Mouse (Mus musculus): ENCODE measurements around the gene Acox2. TPM values are rescaled to one million over a fixed set of nuclear protein-coding genes. Genes with fewer than 3 reads are reported as not detected.
A peak's percentile ranks its signal among the peaks of the same experiment; 100 is the strongest.

Gene Acox2
- total RNA-seq, 2 experiments from 2014 or later, result 0.08 TPM; not detected in 1

GRCm38 (mm10) chr14:8218238-8218637 lies 40.9 kb downstream of the Acox2 start:
- intact Hi-C loops (cut with DNase I; ENCODE audit: low total_unique reads), result no loop called here
- no peak for DNase-seq

DNA sequence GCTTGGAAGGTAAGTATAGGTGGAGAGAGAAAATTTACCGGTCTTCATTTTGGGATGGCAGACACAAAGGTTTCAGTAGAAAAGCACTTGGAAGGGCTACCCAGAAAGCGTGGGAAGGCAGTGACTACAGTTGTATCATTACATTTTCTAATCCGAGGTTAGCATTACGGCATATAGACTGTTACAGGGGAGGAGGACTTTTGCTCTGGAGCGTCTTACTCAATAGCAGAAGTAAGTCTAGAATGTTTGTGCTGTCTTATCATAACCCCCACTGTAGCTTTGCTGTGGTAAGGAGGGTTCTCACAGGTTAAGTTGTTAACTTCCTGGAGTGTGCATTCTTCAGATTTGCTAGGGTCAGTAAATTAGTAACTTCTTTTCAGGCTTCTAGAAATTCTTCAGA lies 43.1 kb downstream of the Acox2 start:
- intact Hi-C loops (cut with DNase I; ENCODE audit: low total_unique reads), result no loop called here
- no peak for DNase-seq

DNA sequence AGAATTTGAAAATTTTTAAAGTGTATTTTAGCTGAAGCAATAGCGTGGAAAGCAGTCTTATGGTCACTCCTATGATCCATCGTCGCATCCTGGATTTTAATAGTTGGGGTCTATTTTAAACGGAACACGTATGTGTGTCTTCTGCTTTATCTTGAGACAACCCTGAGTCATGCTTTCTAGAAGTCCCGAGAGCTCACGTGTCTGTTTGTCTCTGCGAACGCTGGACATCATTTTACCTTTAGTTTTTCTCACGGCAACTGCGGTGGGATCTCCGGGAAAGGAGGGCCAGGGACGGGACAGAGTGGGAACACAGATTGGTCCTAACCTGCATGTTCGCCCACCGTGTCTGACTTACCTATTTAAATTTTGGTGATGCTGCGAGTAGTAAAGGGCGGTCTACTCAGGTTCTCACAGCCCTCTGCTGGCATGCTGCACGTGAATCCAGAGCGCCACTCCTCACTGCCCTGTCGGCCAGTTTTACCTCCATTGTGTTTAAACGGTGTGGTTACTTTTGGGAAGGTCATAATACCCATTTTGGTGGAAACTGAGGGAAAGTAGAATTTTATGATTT lies 43.9 kb downstream of the Acox2 start:
- no peak for DNase-seq
- intact Hi-C loops (cut with DNase I; ENCODE audit: low total_unique reads), result no loop called here

GRCm38 (mm10) chr14:8214299-8215207 lies 44.6 kb downstream of the Acox2 start:
- DNase-seq, result peak; percentile 81
- intact Hi-C loops (cut with DNase I; ENCODE audit: low total_unique reads), result no loop called here

DNA sequence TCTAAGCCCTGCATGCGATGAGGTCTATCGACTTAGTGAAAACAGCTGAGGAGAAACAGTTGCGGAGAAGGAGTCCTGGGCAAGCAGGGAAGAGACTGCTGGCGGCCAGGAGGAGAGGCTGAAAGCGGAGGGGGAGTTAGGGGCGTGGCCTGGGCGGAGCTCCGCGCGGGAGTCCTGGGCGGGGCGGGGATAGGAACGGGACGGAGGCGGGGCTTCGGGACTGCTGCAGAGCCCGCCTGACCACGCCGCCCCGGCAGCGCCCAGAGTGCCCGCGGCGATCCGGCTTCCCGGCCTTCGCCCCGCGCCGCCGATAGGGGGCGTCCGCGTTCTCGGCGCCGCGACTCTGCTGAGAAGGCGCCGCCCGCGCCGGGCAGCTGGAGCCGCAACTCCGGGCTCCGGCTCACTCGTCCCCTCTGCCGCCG lies 45.3 kb downstream of the Acox2 start, which contains the start of gene Kctd6:
TSS of gene Kctd6 (plus strand) at position 338 of the 422 bp plus-strand sequence.
- intact Hi-C loops (cut with DNase I; ENCODE audit: low total_unique reads), result no loop called here
- peak; percentile 100 for DNase-seq

DNA sequence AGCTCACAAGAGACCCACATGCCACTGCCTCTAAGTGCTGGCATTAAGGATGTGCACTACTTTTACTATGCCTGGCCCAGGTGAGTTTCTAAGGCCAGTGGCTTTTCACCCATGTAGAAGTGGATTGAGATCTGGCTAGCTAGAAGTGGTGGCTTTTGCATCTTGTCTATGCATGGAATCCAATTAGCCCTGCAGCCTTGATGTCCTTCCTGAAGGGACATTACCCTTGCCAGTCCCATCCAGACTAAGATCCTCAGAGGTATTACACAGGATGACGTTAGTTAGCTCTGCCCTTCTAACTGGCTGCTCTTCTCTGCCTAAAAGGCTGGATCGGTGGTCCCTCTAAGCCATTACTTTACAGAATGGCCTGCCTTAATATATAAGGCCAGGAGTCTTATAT lies 46.2 kb downstream of the Acox2 start:
- no peak for DNase-seq
- intact Hi-C loops (cut with DNase I; ENCODE audit: low total_unique reads), result no loop called here

DNA sequence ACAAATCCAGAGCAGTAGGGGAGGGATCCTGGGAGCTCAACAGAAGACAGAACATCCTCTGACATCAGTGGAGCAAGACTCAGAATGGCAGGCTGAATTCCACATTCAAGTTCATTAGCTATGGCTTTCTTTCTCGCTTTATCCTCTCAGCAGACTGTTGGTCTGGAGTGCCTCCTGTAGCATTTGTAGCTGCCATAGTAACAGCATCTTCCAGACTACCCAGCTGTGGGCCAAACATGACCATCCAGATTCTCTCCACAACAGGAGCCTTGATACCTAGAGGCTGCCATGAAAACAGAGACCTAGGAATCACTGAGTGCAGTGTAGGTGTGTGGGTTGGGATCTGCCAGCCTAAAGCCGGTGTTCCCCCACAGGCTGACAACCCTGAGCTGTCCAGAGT lies 49.3 kb downstream of the Acox2 start:
- intact Hi-C loops (cut with DNase I; ENCODE audit: low total_unique reads), result no loop called here
- DNase-seq, result no peak

GRCm38 (mm10) chr14:8208876-8209275 lies 50.3 kb downstream of the Acox2 start:
- intact Hi-C loops (cut with DNase I; ENCODE audit: low total_unique reads), result no loop called here
- DNase-seq, result no peak

DNA sequence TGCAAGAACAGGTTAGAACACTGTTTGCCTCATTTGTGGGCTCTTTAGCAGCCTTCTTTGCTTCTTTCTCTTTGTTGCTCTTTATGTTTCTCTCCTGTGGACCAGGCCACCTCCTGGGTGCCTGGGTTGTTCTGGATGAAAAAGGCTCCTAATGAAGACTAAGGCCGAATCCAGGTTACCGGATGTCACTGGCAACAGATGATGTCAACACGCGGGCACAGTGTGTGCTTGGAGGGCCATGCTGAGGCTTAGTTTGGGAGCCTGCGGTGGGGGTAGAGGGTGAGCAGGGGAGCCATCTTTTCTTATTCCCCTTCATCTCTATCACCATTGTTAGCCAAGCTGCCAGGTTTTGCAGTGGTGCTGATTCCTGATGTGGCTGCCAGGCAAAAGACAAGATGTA lies 51.6 kb downstream of the Acox2 start:
- DNase-seq, result no peak
- intact Hi-C loops (cut with DNase I; ENCODE audit: low total_unique reads), result no loop called here

- DNase-seq, result no peak
- intact Hi-C loops (cut with DNase I; ENCODE audit: low total_unique reads), result no loop called here
These were observed 52.0 kb downstream of the Acox2 start for GRCm38 (mm10) chr14:8207105-8207504.

DNA sequence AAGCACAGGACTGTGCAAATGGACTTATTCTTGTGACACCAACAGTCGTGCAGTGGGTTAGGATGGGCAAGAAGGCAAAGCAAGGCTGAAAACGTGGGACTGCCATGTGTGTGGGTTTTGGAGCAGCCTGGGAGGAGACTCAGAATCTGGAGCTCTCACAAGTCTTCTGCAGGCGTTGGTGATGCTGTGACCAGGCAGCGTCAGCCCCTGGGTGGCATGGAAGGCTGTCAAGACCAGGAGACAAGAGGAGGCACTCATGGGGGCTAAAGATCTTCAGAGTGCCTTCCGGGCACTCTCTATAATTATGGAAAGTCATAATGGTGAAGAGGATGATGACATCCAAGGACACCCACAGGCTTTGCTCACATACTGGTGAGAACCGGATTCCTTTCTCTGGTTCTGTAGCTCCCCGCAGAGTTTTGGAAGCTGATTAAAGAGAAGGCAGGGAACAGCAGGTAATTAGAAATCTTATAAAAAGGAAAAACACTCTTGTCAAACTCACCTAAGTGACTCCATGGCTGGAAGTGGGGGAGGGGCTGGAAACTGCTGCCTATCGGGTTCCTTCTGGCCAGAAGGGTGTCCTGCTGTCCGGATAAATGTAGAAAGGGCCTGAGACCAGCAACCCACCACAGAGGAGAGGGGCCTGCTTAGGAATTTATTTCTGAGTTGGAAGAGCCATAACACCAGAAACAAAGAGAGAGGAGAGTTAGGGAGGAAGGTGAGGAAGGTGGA lies 52.8 kb downstream of the Acox2 start:
- no peak for DNase-seq
- intact Hi-C loops (cut with DNase I; ENCODE audit: low total_unique reads), result no loop called here

DNA sequence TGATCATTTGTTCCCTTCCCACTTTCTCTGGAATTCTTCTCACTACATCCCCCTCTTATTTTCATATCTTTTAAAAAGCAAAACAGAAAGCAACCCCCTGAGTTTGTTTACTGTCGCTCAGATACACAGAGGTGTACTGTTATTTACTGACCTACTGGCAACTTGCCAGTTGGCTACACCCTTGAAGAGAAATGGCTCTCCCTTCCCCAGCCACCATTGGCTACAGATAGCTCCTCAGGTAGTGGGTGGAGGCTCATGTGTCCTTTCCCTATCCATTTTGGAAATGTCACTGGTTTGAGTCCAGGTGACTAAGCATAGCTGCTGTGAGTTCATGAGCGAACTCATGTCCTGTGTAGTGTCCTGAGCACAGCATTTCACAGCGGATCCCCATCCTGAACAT lies 57.4 kb downstream of the Acox2 start:
- intact Hi-C loops (cut with DNase I; ENCODE audit: low total_unique reads), result no loop called here
- no peak for DNase-seq

GRCm38 (mm10) chr14:8200769-8201168 lies 58.4 kb downstream of the Acox2 start:
- intact Hi-C loops (cut with DNase I; ENCODE audit: low total_unique reads), result no loop called here
- DNase-seq, result no peak

GRCm38 (mm10) chr14:8192727-8193126 lies 66.4 kb downstream of the Acox2 start:
- DNase-seq, result no peak
- intact Hi-C loops (cut with DNase I; ENCODE audit: low total_unique reads), result no loop called here

- intact Hi-C loops (cut with DNase I; ENCODE audit: low total_unique reads), result no loop called here
- DNase-seq, result no peak
These were observed 67.7 kb downstream of the Acox2 start for GRCm38 (mm10) chr14:8191331-8191965.

- intact Hi-C loops (cut with DNase I; ENCODE audit: low total_unique reads), result no loop called here
- no peak for DNase-seq
These were observed 68.6 kb downstream of the Acox2 start for GRCm38 (mm10) chr14:8190556-8190955.

DNA sequence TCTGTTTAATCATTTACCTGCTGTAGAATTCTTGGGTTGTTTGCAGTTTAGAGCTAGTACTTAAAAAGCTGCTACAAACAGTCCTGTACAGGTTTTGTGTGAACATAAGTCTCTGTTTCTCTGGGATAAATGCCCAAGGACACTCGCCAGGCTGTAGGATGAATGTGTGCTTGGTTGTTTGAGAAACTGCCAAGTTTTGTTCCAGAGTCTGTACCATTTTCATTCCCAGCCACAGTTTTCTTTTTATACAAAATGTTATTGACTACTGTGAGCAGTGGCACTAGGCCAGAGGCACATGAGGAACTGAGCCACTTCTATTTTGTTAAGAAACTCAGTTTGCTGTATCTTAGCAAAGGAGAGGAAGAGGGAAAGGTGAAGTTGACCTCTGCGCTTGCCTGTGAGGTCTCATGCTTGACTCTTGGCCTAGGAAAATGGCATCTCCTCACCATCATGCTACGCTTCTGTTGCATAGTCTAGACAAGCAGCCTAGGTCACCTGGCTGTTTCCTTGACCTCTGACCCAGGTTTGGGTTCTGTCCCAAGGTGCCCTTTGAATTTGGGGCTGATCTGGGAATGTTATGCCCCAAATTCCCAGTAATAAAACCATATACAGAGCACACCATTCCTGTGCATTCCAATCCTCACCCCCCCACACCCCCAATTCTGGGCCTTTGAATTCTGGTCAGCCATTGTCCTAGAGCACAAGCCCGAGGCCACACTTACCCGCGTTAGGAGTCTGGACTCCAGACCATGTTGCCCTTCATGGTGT lies 72.7 kb downstream of the Acox2 start:
- intact Hi-C loops (cut with DNase I; ENCODE audit: low total_unique reads), result no loop called here
- DNase-seq, result no peak

- intact Hi-C loops (cut with DNase I; ENCODE audit: low total_unique reads), result no loop called here
- no peak for DNase-seq
These were observed 75.8 kb downstream of the Acox2 start for GRCm38 (mm10) chr14:8183330-8183729.

DNA sequence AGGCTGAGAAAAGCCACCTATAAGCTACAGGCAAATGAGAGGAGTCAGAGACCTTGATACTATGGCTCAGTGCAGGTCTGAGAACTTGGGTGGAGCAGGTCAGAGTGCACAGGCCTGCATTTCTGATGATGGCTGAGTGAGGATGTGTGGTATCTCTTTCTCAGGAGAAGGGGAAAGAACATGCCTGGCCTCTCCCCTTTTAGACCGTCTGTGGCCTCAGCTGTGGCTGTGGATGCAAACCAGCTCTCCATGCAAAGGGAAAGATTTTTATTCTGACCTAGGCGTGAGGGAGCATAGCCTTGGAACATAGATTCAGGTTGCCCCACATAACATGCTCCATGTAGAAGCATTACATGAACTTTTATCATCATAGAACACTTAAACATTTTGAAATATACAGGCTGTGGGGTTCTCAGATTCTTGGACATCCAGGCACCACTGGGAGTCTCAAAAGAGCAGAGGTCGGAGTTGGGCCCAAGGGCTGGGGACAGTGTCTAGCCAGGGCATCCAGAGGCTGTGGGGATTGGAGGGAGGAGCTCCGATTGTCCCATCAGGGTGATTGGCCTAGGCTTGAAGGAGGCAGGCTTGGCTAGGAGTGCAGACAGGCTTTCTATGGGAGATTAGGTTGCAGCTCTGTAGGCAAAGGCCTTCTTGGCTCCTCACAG lies 78.7 kb downstream of the Acox2 start:
- intact Hi-C loops (cut with DNase I; ENCODE audit: low total_unique reads), result no loop called here

More for the DNA sequence above, 78.7 kb downstream of the Acox2 start:
- no peak for DNase-seq
